Mouse (Mus musculus) CD4-positive, CD25-positive, alpha-beta regulatory T cell, adult 9 weeks (primary cell): ENCODE data around the gene Praf2. TPM values are rescaled to one million over a fixed set of nuclear protein-coding genes. Genes with fewer than 3 reads are reported as not detected.

Source experiments
- polyA plus RNA-seq: library from polyadenylated mRNA; unstranded; fragments of 100-300 nt; shearing (Covaris generic); gene quantifications from one replicate; pipeline ENCODE4 v1.2.1, GENCODE M21; 2017

Gene Praf2
- polyA plus RNA-seq: 37.5 TPM

DNA sequence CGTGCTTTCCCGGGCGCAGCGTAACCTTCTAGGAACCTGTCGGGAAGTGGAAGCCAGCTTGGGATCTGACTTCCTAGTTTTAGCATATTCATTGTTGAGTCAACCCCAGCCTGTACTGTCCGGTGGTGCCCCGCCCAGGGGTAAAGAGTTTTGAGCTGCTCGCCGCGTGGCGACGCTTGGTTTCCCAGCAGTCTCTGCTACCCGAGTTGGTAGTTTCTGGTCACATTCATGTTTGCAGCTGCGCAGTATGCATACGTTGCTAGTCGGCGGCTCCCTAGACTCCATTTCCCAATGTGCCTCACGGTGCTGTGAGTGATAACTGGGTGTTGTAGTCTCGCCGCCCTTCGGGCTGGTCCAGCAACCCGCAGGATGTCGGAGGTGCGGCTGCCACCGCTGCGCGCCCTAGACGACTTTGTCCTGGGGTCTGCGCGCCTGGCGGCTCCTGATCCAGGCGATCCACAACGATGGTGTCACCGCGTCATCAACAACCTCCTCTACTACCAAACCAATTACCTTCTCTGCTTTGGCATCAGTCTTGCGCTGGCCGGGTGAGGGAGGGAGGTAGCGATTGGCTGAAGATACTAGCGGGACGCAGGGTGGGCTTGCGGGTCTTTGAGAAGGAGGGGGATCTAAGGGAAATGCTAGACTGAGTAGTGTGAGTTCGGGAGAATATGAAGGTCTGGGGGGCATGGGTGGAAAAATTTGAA is at the start of gene Praf2:
Gene Praf2 (plus strand): TSS at position 225 of the 707 bp plus-strand sequence.

DNA sequence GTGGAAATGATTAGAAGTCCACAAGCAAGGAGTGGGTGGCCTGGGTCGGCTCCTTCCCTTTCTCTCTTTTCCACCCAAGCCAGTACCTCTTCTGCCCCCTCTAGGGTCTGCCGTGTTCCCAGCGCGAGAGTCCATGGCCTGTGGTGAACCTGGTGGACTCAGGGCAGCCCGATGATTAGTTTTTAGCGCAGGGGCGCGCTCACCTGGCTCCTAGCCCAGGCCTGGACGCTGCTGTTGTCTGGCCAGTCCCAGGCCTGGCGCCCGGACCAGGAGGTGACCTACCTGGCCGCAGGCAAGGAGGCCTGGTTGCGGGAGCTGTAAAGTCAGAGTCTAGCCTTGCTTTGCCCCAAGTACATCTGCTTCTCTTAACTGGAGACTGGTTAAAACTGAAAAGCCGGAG is 47.4 kb upstream of the Praf2 start, which contains the start of gene Magix:
Gene Magix (minus strand): TSS at position 388 of the 400 bp plus-strand sequence.

DNA sequence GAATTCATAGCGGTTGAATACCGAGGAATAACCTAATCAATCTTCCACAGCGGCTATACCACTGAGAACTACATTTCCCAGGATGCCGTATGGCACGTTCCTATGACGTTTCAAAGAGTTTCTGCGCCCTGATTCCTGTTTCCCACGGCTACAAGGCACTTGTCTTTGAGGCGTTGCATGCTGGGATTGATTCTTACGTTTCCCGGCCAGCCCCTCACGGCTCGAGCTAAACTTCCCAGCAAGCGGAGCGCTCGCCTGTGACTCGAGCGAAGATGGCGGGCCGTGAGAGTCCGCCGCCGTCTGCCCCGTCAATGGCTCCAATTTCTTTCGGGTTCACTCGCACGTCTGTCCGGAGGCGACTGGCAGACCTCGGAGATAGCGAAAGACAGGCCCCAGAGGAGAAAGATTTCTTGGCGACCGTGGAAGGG is 31.3 kb upstream of the Praf2 start, which contains the start of gene Gpkow:
Gene Gpkow (plus strand): TSS at position 178 of the 428 bp plus-strand sequence.

DNA sequence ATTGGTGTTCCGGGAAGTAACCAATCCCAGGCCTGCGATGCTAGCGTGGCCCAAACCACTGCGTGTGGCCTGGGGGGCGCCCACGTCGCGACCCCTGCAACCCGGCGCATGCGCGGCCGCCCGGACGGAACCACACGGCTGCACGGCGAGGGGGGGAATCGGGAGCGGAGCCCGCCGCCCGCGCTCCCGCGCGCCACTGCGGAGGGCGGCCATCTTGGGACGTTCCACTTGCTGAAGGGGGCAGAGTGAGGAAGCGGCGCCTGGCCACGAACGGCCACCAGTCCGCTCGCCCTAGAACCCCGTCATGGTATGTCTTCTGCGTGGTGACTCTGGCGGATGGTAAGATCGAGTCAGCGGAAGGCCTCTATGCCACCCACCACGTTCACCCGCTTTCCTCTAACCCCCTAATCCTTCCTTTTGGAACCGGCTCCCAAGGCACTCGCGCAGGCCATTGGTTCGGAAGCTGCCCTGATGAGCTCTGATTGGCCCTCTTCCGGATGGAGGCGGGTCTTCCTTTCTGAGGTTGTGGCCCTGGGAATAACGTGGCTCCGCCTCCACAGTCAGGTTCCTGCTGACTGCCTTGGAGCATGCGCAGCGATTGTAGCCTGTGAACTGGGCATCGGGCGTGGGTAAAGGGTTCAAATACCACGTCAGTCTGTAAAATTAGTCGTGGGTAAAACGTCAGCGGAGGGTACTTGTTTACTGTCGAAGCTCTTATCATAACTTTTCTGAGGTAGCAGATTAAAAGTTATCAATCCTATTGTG is 13.9 kb upstream of the Praf2 start, which contains the start of gene Wdr45:
Gene Wdr45 (plus strand): TSS at position 199 of the 765 bp plus-strand sequence.

DNA sequence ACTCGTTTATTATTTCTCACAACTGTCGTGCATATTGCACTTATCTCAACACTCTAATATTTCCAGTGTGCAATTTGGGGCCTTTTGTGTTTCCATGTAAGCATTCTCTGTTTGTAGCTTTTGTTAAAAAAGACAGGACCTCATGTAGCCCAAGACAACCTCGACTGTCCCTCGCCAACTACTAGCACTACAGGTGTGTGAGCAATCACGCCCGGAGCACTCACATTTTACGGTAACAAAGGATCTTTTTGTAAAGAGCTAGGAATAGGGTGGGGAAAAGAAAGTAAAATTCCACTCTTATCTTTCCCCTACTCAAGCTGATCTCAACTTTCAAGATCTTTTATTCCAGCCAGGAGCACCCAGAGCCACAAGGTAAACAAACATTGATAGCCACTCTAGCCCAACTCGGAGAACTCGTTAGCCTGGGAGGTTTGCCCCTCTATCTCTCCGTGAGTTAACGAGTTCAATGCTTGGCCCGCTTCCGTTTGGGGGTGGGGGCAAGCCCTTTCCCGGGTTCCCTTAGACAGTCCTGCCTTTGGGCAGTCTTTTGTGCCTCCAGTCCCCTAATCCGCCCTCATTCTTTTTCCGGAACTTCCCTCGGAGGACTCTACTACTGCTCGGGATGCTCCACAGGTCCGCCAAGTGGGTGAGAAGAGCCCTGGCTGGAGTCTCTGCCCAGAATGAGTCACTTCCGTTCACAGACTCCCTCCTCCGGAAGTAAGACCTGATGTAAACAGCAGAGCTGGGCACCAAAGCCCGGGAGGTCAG is 6.5 kb upstream of the Praf2 start, which contains the start of gene Gm45208:
Gene Gm45208 (plus strand): TSS at position 732 of the 768 bp plus-strand sequence.

DNA sequence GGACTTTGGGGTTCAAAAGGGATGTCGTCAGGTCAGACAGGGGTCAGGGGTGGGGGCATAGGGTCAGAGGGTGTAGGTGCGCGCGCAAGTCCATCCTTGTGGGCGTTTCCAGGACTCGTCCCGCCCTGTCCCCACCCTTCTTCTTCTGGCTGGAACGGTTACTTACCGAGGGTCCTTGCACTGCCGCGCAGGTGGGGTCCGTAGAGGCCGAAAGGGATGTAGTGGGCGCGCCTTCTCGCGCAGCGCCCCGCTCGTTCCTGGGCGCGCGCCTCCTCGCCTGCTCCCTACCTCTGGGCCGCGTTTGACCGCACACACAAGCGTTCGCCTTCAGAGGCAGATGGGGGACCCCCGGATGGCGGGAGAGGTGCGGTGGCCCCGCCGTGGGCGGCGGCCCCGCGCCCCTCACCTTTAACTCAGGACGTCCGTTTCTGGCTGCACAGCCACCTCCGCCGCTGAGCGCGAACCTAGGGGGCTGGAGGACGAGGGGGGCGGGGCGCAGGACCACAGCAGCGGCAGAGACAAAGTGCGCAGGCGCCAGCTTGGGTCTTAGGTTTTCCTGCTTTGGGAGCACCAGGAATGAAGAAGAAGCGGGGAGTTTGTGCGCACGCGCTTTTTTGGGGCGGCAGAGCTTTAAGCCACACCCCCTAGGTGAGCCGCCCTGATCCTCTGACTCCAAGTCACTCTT is 22.3 kb downstream of the Praf2 start, which contains the start of gene Ccdc120:
Gene Ccdc120 (minus strand): TSS at position 474 of the 685 bp plus-strand sequence.

DNA sequence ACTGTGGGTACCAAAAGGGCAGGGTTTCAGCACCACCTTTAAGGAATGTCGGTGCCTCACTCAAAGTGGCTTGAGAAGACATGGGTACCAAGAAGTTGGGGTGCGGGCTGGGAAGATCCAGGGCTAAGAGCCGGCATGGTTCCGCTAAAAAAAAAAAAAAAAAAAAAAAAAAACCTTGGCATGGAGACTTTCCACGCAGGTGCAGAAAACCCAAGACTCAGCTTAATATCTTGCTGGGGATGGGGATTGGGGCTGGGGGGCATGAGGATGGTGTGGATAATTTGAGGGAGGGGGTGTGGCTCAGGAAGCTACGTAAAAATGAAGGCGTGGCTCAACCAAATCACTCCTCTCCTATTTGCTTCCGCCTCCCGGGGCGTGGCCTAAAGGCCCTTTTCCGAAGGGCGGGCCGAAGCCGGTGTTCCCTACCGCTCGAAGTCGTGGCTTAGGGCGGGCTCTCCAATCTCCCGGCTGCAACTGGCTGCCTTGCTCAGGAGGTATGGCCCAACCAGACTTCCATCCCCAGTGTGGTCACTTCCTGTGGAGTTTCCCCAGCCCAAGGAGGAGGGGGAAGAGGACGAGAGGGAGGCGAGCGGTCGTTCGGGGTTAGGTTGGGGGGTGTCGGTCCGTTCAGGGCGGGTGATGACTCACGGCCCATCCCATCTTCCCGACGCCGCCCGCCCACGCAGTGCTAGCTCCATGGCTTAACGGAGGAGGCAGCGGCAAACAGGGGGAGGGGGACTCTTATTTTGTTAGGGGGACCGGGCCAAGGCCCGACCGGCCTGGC is 34.1 kb downstream of the Praf2 start, which contains the start of gene Tfe3:
Gene Tfe3 (plus strand): TSS at position 424 of the 784 bp plus-strand sequence.

Other genes with a start within 250 kb of the Praf2 start
- 110 TPM for gene Foxp3, start 154.8 kb upstream of the Praf2 start, polyA plus RNA-seq
- gene Ppp1r3f, start 154.2 kb upstream of the Praf2 start, polyA plus RNA-seq: 5.9 TPM
- 36.4 TPM for gene Ccdc22, start 122.9 kb upstream of the Praf2 start, polyA plus RNA-seq
- gene Cacna1f, start 121.4 kb upstream of the Praf2 start, polyA plus RNA-seq: not detected
- gene Syp, start 90.0 kb upstream of the Praf2 start, polyA plus RNA-seq: 14.3 TPM
- gene Prickle3, start 71.2 kb upstream of the Praf2 start, polyA plus RNA-seq: 37.0 TPM
- 120 TPM for gene Plp2, start 57.0 kb upstream of the Praf2 start, polyA plus RNA-seq
- not detected for gene Magix, start 47.2 kb upstream of the Praf2 start, polyA plus RNA-seq
- 78.4 TPM for gene Gpkow, start 31.3 kb upstream of the Praf2 start, polyA plus RNA-seq
- 81.1 TPM for gene Wdr45, start 14.1 kb upstream of the Praf2 start, polyA plus RNA-seq
- gene Gm45208, start 6.2 kb upstream of the Praf2 start, polyA plus RNA-seq: 1.1 TPM
- 0.45 TPM for gene Ccdc120, start 22.5 kb downstream of the Praf2 start, polyA plus RNA-seq
- gene Tfe3, start 34.1 kb downstream of the Praf2 start, polyA plus RNA-seq: 43.5 TPM
- gene Gripap1, start 61.3 kb downstream of the Praf2 start, polyA plus RNA-seq: 122 TPM
- gene Kcnd1, start 93.8 kb downstream of the Praf2 start, polyA plus RNA-seq: 1.3 TPM
- 16.1 TPM for gene Otud5, start 112.9 kb downstream of the Praf2 start, polyA plus RNA-seq
- gene Pim2, start 149.8 kb downstream of the Praf2 start, polyA plus RNA-seq: 61.9 TPM
- gene Slc35a2, start 155.6 kb downstream of the Praf2 start, polyA plus RNA-seq: 45.5 TPM
- gene Pqbp1, start 170.8 kb downstream of the Praf2 start, polyA plus RNA-seq: 174 TPM
- 174 TPM for gene Timm17b, start 170.9 kb downstream of the Praf2 start, polyA plus RNA-seq
- gene Gm10491, start 179.4 kb downstream of the Praf2 start, polyA plus RNA-seq: not detected
- gene Gm10490, start 181.1 kb downstream of the Praf2 start, polyA plus RNA-seq: not detected
- not detected for gene Pcsk1n, start 191.4 kb downstream of the Praf2 start, polyA plus RNA-seq
- not detected for gene Eras, start 200.2 kb downstream of the Praf2 start, polyA plus RNA-seq
- 21.7 TPM for gene Hdac6, start 219.4 kb downstream of the Praf2 start, polyA plus RNA-seq
- 49.0 TPM for gene Gata1, start 249.6 kb downstream of the Praf2 start, polyA plus RNA-seq